Mouse (Mus musculus) embryonic facial prominence, embryonic 11.5 days (tissue): ENCODE measurements at regions not wholly inside any gene's neighbourhood (a gene's known extent, or its start where the extent isn't known, plus 50 kb on each side); places are given as distances from the start of the nearest gene placed in this dataset.

Source experiments
- ATAC-seq: fragments of 200-750 bp; cut with Nextera tagmentation; replicated peaks from 2 replicates; pipeline ENCODE4 v1.8.0; 2017; ENCODE audit warnings: low read depth; ENCODE audit not compliant: insufficient number of reproducible peaks, low FRiP score, low TSS enrichment
- DNase-seq: peaks from one replicate; pipeline ENCODE4 v3.0.0-alpha.2; 2015; ENCODE audit warnings: low spot score
- H3K27ac ChIP-seq: fragments of 300-500 bp; sonication (generic); replicated peaks from 2 replicates; pipeline ENCODE4 v1.5.1; 2014; ENCODE audit warnings: mild to moderate bottlenecking, low read depth, low read length, control low read depth
- H3K27me3 ChIP-seq: fragments of 300-500 bp; sonication (generic); 2 replicates; pipeline ENCODE4 v1.6.1; 2014; ENCODE audit warnings: mild to moderate bottlenecking, low read length, moderate library complexity, mixed read lengths; ENCODE audit not compliant: control insufficient read depth, insufficient read depth
- H3K36me3 ChIP-seq: fragments of 300-500 bp; sonication (generic); replicated peaks from 2 replicates; pipeline ENCODE4 v1.6.1; 2014; ENCODE audit warnings: low read depth, mild to moderate bottlenecking, low read length, moderate library complexity, mixed read lengths; ENCODE audit not compliant: control insufficient read depth, insufficient read depth
- H3K4me1 ChIP-seq: fragments of 300-500 bp; sonication (generic); 2 replicates; pipeline ENCODE4 v1.6.1; 2014; ENCODE audit warnings: low read length, mixed read lengths; ENCODE audit not compliant: control insufficient read depth, insufficient read depth
- H3K4me2 ChIP-seq: fragments of 300-500 bp; sonication (generic); 2 replicates; pipeline ENCODE4 v1.6.1; 2014; ENCODE audit warnings: low read depth, mild to moderate bottlenecking, control low read depth, low read length, moderate library complexity
- H3K4me3 ChIP-seq: fragments of 300-500 bp; sonication (generic); 2 replicates; pipeline ENCODE4 v1.5.1; 2014; ENCODE audit warnings: low read depth, low read length, control low read depth
- H3K9ac ChIP-seq: fragments of 300-500 bp; sonication (generic); replicated peaks from 2 replicates; pipeline ENCODE4 v1.6.1; 2014; ENCODE audit warnings: mild to moderate bottlenecking, control low read depth, low read length
- H3K9me3 ChIP-seq: fragments of 300-500 bp; sonication (generic); replicated peaks from 2 replicates; pipeline ENCODE4 v1.6.1; 2016; ENCODE audit warnings: mild to moderate bottlenecking, low read length, inconsistent platforms, mixed read lengths; ENCODE audit not compliant: control insufficient read depth
- WGBS: fragments of 180-500 bp; shearing (Covaris S2); extraction: QIAGEN DNeasy Blood & Tissue Kit; methylation state at CpG from one replicate; pipeline ENCODE4 v1.1.7; 2014; 5-methylcytosine and 5-hydroxymethylcytosine counted together

- H3K4me3 ChIP-seq: no peak overlapping the region
- no peak overlapping the region for H3K4me2 ChIP-seq
- DNase-seq: no peak
- no peak for ATAC-seq
- WGBS: 77% methylated on average over 4 of the region's 4 CpGs
- H3K4me1 ChIP-seq: no peaks in the 10 kb centered on the region
- no peaks in the 10 kb centered on the region for H3K27me3 ChIP-seq
- no peaks in the 10 kb centered on the region for H3K36me3 ChIP-seq
- no peak overlapping the region for H3K27ac ChIP-seq
- H3K9me3 ChIP-seq: no peaks in the 10 kb centered on the region
- no peak overlapping the region for H3K9ac ChIP-seq
These were observed 49.7 kb upstream of the Gm10220 start for GRCm38 (mm10) chr5:26170717-26171500.
